Mouse (Mus musculus) stomach, postnatal 0 days (tissue): ENCODE data around the gene Il17f.

Experiments
- CTCF ChIP-seq: IDR thresholded peaks from 2 replicates; pipeline ENCODE4 v1.5.1; 2016; ENCODE audit warnings: antibody characterized with exemption, low read depth, mild to moderate bottlenecking, moderate library complexity
- EP300 ChIP-seq: optimal IDR thresholded peaks from 2 replicates; pipeline ENCODE3; 2016; ENCODE audit warnings: antibody characterized with exemption

DNA sequence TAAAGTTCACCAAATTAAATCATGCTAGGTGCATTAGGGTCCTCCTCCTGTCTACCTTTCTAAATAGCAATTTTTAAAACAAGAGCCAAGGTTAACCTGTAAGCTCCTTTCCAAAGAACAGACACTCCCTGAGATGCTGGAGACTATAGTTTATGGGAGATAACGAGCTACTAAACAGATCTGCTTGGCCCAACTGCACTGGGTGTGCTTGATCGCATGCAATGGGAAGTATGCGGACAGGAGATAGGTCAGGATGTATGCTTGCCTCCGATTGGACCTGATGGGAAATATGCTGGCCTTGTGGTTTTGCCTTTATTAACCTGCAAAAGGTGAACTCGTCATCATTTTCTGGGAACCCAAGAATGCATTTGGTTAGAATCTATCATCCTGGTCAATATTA lies 4.8 kb upstream of the Il17f start:
- TF ChIP-seq CTCF: no peak
- no peak for TF ChIP-seq EP300
